Mouse (Mus musculus) kidney, adult 2 months (tissue): ENCODE results near the gene H2afv.
"Not testable (repeated sequence)": the region's sequence is repeated elsewhere in the genome, so short reads cannot be mapped to it uniquely, and the experiment has no call there.

Experiments used
- CTCF ChIP-seq: fragments of 200-500 bp; conservative IDR thresholded peaks from 2 replicates; pipeline ENCODE4 v1.5.1; 2011; ENCODE audit warnings: low read depth, mild to moderate bottlenecking, control low read depth, low read length, moderate library complexity, mixed read lengths; ENCODE audit not compliant: insufficient read depth, insufficient read length
- POLR2A ChIP-seq: fragments of 200-500 bp; IDR thresholded peaks from one replicate; pipeline ENCODE4 v1.6.1; 2011; ENCODE audit warnings: low read depth, low read length, control low read depth

GRCm38 (mm10) chr11:6419156-6419555 is 25.1 kb downstream of the H2afv start:
- TF ChIP-seq POLR2A, CTCF: not testable (repeated sequence)
